Mouse (Mus musculus): ENCODE measurements around the gene Arfgap1.
A peak's percentile ranks its signal among the peaks of the same experiment; 100 is the strongest.

Gene Arfgap1

DNA sequence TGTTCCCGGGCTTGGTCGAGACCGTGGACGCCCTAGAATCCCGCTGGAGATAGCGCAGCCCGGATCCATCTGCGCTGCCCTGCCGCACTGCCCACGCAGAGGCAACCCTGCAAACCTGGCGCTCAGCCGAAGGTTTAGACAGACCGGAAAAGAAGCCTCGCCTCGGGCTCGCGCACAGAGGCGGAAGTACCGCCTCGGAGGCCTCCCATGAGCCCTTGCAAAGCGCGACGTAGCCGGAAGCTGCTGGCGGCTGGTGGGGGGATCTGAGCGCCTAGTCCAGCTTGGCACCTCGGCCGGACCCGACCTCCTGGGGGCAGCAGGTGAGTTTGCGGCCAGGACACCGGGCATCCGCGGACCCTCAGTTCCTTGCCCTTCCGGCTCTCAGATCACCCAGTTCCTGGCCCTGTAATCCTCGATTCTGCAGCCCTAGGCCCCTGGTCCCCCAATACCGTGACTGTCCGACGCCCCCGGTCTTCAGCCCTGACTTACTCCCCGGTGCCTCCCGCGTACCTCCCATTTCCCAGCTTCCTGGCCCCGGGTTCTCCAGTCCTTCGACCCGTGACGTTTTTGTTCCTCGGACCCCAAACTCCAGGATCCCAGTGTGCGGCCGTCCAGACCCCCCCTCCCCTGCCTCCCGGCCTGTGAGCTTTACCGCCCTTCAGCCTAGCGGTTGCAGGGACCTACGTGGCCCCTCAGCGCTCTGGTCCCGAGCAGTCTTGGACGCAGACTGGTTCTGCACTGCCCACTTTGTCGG, at the start of gene Arfgap1:
Arfgap1 (plus strand) TSS at position 216 of the 754 bp plus-strand sequence.
- peak; percentile 93 for DNase-seq

DNA sequence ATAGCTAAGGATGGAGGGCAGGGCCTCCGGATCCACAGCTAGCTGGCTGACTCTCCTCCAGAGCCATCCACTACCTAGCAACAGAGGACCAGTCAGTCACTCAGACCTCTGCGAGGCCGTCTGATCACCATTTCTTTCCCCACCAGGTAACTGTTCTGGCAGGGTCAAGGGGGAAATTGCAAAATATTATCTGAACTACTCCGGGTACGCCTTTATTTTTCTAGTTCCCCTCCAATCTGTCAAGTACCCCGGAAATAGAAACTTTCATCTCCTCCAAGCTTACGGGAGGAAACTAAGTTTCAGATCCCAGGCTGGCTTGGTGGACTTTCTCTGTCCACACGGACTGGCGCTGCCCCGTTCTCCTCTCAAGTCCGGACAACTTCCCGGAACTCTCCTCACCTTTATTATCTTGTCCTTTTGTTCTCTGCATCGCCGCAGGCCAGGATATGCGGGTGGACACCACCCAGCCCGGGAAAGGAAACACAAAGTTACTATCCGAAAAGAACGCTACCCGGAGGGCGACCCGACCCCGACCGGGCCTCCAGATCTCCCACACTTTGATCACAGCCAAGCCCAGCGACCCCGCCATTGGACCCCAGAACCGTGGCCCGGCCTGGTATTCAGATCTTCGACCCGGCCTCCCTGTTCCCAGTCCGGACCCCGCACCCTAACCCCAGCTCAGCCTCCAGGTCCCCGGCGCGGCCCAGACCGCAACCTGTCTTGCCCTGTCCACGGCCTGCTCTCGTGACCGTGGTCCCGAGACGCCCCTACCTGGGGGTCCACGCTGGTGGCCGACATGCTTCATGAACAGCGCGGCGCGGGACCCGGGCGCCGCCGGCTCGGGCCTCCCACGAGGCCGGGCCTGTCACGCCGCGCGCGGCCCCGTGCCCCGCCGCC, 46.9 kb upstream of the Arfgap1 start:
- DNase-seq = no peak

DNA sequence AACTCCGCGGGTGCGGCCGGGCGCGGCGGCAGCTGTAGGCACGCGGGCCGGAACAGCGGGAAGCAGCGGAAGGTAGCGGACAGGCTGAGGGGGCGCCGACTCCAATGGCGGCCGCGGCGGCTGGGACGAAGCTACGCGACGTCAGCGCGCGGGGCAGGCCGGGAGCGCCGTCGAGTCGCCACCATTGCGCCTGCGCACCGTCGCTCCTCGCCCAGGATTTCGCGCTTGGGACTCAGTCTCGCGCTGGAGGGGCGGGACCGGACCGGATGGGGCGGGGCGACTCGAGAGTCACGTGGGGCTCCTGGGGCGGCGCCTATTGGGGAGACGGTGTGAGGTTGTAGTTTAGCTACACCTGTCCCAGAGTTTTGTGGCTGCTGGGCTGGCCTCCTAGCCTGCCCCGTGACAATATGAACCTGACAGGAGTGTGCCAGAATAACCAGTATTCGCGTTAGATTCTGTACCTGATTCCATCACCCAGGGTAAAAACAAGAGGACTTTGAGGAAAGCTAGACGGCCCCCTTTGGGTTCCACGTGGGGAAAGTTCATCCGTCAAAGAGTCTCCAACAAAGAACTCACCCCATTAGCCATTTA, 46.1 kb upstream of the Arfgap1 start, which contains the start of gene Ythdf1:
Ythdf1 (minus strand) TSS at position 140 of the 591 bp plus-strand sequence.
- DNase-seq = peak; percentile 99

DNA sequence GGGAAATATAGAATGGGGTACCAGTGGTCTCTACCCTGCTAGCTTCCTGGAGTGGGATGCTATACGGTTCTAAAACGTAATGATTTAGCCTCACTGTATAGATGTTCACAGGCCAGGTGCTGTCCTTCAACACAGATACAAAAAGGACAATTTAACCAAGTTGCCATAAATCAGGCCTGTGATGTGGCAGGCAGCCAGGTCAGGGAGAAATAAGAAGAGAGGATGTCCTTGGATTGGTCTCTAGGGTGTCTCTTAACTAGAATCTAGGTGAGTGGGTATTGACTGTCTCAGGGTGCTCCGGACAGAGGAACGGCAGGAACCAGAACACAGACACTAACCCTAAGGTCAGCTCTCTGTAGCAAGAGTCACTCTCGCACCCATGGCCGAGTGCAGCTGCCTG, 44.3 kb upstream of the Arfgap1 start:
- DNase-seq = no peak

DNA sequence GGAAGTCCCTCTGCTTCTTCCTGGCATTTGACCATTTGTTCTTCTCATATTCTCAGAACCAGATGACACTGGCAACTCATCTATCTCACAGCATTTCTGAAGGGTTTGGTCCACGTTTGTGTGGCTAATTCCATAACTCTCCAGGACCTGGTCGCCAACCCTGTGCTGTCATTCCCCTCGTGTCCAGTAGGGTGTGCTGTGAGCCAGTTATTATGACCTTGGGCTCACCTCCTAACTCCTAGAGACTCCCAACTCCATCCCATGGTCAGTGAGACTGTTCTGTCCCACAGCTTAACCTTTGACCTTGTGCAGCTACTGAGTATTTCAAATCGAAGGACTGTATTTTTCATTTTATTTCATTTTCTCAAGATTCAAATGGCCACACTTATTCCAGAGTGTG, 41.8 kb upstream of the Arfgap1 start:
- DNase-seq = peak; percentile 82

GRCm38 (mm10) chr2:180928723-180929122, 38.3 kb upstream of the Arfgap1 start, which contains the start of gene Birc7:
Gene Birc7 (plus strand): TSS chr2:180929023.
- DNase-seq = no peak

- no peak for DNase-seq
These were observed 34.6 kb upstream of the Arfgap1 start for GRCm38 (mm10) chr2:180932418-180932817.

DNA sequence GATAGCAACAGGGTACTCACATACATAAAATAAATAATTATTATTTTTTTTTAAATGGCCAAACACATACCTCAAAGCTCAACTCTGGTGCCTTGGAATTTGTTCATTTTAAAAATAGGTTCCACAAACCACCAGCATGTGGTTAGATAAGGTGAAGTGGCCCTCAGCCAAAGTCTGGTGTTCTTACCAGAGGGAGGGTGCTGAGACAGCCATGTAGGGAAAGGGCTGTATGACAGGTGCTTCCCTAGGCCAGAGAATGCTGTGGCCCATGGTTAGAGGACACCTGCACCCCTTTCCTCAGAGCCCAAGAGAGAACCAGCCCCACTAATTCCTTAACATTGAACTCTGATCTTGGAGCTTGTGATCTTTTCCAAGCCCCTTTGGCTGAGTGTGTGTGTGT, 26.8 kb upstream of the Arfgap1 start:
- DNase-seq = no peak

DNA sequence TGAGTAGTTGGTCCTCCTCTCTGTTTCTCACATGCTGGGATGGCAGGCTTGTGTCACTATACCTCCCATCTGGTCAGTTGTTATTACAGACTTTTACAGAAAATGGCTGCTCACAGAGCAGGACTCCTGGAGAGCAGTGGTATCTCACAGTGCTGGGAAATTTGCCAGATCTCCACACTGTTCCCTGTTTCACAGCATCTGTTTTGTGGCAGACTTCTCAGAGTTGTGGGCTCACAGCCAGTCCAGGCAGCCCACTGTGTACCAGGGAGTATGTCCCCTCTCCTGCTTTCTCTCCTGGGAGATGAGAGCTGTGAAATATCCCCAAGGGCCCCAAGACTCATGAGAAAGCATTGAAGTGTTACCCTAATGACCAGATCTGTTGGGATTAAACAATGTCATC, 25.2 kb upstream of the Arfgap1 start:
- DNase-seq = no peak

GRCm38 (mm10) chr2:180949947-180950346, 17.1 kb upstream of the Arfgap1 start:
- DNase-seq = no peak

DNA sequence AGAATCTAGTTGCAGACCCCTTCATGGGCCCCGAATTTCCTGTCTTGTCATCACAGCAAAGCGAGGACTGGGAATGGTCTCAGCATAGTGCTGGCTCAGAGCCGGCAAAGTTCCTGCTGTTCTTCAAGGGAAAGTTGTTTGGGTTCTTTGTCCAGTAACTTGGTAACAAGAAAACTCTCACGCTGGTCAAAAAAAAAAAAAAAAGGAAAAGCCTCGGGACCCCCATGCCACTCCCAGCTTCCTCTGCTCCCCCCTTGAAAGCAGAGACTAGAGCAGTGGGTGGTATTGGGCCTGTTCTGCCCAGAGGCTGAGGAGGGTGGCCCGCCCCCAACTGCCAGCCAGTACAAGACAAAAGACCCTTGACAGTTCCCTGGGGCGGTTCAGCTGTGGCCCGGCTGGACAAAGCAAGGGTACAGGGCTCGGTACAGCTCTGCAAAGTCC, 14.3 kb upstream of the Arfgap1 start:
- no peak for DNase-seq

DNA sequence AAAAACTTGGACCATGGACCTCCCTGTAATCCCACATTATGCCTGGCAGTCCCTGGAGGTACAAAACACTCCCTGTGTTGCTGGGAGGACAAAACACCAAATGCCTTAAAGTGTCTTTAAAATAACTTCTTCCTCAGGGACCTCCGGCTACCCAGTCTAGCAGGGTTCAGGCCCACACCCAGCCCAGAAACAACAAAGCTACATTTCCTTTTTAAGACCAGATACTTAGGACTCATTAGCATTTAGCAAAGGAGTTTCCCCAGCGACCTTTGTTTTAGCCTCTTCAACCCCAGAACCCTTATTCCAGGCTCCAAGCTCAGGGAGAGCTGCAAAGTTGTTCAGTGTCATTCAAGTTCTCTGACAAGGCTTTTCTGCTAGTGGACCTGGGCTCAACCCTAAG, 13.4 kb upstream of the Arfgap1 start:
- DNase-seq = no peak

DNA sequence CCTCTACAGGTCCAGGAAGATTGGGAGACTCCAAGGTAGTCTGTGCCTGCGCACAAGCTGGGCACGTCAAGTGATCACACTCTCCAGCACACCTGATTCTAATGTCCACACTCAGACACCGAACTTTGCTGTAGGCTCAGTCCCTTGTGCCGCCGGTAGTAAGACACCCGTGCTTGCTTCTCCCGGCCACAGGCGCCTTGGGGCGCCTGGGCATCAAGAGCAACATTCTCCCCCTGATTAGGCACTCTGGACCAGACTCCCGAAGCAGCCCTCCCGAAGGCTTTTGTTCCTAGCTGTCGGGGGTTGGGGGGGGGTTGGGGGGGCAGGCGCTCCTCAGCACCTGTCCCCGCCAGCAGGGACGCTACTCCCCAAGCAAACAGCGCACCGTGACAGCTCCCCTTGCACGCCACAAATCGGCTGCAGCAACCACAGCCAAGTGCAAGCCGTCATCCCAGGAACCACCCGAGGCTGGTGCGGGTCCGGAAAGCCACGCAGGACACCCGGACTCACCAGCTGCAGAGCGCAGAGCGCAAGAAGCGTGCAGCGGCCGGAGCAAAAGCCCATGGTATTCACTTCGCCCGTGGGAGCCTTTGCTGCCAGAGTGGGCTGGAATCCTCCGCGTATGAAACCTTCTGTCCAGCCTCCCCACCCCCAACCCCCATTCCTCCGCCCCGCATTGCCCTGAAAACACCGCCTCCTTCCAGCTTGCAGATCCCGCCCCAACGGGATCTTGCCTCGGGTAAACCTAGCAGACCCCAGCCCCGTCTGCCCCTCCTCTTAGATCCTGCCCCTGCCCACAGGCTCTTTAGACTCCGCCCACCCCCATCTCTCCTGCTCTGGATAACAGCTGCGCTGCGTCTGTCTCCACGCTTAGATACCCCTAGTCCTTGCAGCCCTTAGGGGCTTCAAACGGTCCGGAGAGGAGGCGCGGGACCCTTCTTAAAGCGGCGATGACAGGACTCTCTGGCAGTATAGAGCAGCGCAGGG, 12.7 kb upstream of the Arfgap1 start, which contains the start of gene Nkain4:
Nkain4 (minus strand) TSS at position 639 of the 987 bp plus-strand sequence.
- DNase-seq = peak; percentile 24

DNA sequence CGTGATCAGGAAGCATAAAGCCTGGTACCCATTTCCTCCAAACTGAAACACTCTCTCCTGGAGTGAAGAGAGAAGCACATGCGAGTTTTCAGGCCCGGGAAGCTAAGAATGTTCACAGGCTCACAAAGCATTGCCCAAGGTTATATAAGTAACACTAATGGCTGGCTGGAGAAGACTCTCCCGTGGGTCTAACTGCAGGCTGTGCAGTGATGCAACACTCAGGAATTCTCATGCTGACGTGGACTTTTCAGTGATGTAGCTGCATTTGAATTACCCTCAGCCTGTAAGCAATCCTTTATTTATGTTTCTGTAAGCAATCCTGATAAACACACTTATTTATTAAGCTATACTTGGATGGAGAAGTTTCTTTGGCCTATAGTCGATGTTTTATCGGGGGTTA, 7.4 kb upstream of the Arfgap1 start:
- DNase-seq = no peak

DNA sequence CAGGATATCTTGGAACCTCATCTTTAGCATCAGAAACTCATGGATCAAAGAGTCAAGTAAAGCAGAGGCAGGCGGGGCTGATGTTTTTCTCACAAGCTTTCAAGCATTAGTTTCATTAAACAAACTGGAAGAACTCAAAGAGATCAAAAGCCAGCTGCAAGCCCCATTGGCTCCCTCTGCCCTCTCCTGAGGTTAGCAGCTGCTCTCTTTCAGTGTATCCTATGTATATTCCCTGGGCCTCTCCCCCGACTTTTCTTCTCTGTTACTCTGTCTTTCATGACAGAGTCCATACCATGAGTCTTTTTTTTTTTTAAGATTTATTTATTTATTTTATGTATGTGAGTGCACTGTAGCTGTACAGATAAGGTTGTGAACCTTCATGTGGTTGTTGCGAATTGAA, 6.8 kb upstream of the Arfgap1 start:
- no peak for DNase-seq

GRCm38 (mm10) chr2:180962616-180963308, 4.3 kb upstream of the Arfgap1 start:
- peak; percentile 17 for DNase-seq

GRCm38 (mm10) chr2:180963956-180964355, 3.1 kb upstream of the Arfgap1 start:
- DNase-seq = peak; percentile 79

- no peak for DNase-seq
These were observed 738 bp upstream of the Arfgap1 start for GRCm38 (mm10) chr2:180966092-180966882.

- peak; percentile 57 for DNase-seq
These were observed 14.1 kb downstream of the Arfgap1 start for GRCm38 (mm10) chr2:180981133-180981532.

DNA sequence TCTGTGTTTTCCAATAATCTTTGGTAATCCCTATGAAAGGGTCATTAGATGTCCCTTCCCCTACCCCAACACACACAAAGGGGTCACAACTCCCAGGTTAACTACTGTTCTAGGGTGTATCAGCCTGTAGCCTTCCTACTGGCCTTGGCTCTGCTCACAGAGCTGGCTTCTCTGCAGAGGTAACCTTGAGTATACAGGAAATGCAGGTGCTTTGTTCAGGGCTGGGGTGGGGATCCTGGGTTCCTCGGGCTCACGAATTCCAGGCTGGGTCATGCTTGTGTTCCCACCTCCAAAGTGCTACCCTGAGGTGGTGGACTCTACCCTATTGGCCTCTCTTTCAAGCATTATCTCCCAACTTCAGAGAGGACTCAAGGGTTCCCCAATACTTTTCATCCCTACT, 18.6 kb downstream of the Arfgap1 start:
- DNase-seq = no peak

Data from kidney, adult 18-20 months (tissue).